Mouse (Mus musculus): Measurements from ENCODE around the gene Nxt1. TPM values are rescaled to one million over a fixed set of nuclear protein-coding genes. Genes with fewer than 3 reads are reported as not detected.

The Nxt1 gene
- polyA plus RNA-seq, 2 experiments: 70.8 to 89.5 TPM

- WGBS: 9% methylated on average over 17 of the region's 17 CpGs
- peak; percentile 38 for DNase-seq (ENCODE audit: low spot score)
Observed at GRCm38 (mm10) chr2:148681461-148681891, 9.1 kb downstream of the Nxt1 start.

GRCm38 (mm10) chr2:148683031-148683430 lies 10.6 kb downstream of the Nxt1 start:
- WGBS: 100% methylated on average over 1 of the region's 1 CpGs

More at GRCm38 (mm10) chr2:148681461-148681891, 9.1 kb downstream of the Nxt1 start:
- Histone ChIP-seq H3K27me3 (ENCODE audit: control insufficient read depth, insufficient read depth, low read length) (no peaks in the 10 kb centered on the region), H3K36me3 (ENCODE audit: control insufficient read depth, insufficient read depth, low read length) (peaks cover 36% of the 10 kb centered on the region), H3K4me3 (replicated peaks; ENCODE audit: low read length) (peak overlapping the region; percentile 75), H3K4me1 (ENCODE audit: control insufficient read depth, insufficient read depth, low read length) (peaks cover 38% of the 10 kb centered on the region), H3K9ac (ENCODE audit: low read depth, low read length, severe bottlenecking) (peak overlapping the region; percentile 83), H3K4me2 (replicated peaks; ENCODE audit: low read depth, low read length, severe bottlenecking) (peak overlapping the region; percentile 89), H3K9me3 (ENCODE audit: control insufficient read depth, low read length) (no peaks in the 10 kb centered on the region), H3K27ac (replicated peaks; ENCODE audit: low read depth, low read length) (peak overlapping the region; percentile 59; the same call in 1 of the 2 replicates)
- peak; percentile 45 for ATAC-seq (ENCODE audit: low FRiP score, low read depth)
- no peak for TF ChIP-seq POLR2A (IDR thresholded peaks at IDR 0.05; ENCODE audit: borderline replicate concordance, extremely low read depth, insufficient read depth, insufficient read length)

GRCm38 (mm10) chr2:148684972-148685371 lies 12.6 kb downstream of the Nxt1 start:
- H3K4me3 ChIP-seq (replicated peaks; ENCODE audit: low read length): no peak overlapping the region
- H3K36me3 ChIP-seq (ENCODE audit: control insufficient read depth, insufficient read depth, low read length): peaks cover 48% of the 10 kb centered on the region
- no peak overlapping the region for H3K4me2 ChIP-seq (replicated peaks; ENCODE audit: low read depth, low read length, severe bottlenecking)
- ATAC-seq (ENCODE audit: low FRiP score, low read depth): no peak
- no peak for DNase-seq (ENCODE audit: low spot score)
- TF ChIP-seq POLR2A (IDR thresholded peaks at IDR 0.05; ENCODE audit: borderline replicate concordance, extremely low read depth, insufficient read depth, insufficient read length): no peak
- H3K27me3 ChIP-seq (ENCODE audit: control insufficient read depth, insufficient read depth, low read length): no peaks in the 10 kb centered on the region
- WGBS: 86% methylated on average over 2 of the region's 2 CpGs
- H3K27ac ChIP-seq (replicated peaks; ENCODE audit: low read depth, low read length): no peak overlapping the region
- H3K9me3 ChIP-seq (ENCODE audit: control insufficient read depth, low read length): no peaks in the 10 kb centered on the region
- H3K4me1 ChIP-seq (ENCODE audit: control insufficient read depth, insufficient read depth, low read length): peaks cover 16% of the 10 kb centered on the region
- H3K9ac ChIP-seq (ENCODE audit: low read depth, low read length, severe bottlenecking): no peak overlapping the region

More at GRCm38 (mm10) chr2:148683031-148683430, 10.6 kb downstream of the Nxt1 start:
- no peak for ATAC-seq (ENCODE audit: low FRiP score, low read depth)
- Histone ChIP-seq H3K9me3 (ENCODE audit: control insufficient read depth, low read length) (no peaks in the 10 kb centered on the region), H3K27ac (replicated peaks; ENCODE audit: low read depth, low read length) (no peak overlapping the region), H3K27me3 (ENCODE audit: control insufficient read depth, insufficient read depth, low read length) (no peaks in the 10 kb centered on the region), H3K4me1 (ENCODE audit: control insufficient read depth, insufficient read depth, low read length) (peaks cover 34% of the 10 kb centered on the region), H3K4me3 (replicated peaks; ENCODE audit: low read length) (no peak overlapping the region), H3K9ac (ENCODE audit: low read depth, low read length, severe bottlenecking) (no peak overlapping the region), H3K4me2 (replicated peaks; ENCODE audit: low read depth, low read length, severe bottlenecking) (no peak overlapping the region), H3K36me3 (ENCODE audit: control insufficient read depth, insufficient read depth, low read length) (peaks cover 36% of the 10 kb centered on the region)
- no peak for DNase-seq (ENCODE audit: low spot score)
- no peak for TF ChIP-seq POLR2A (IDR thresholded peaks at IDR 0.05; ENCODE audit: borderline replicate concordance, extremely low read depth, insufficient read depth, insufficient read length)

- peaks cover 56% of the 10 kb centered on the region for H3K36me3 ChIP-seq (ENCODE audit: control insufficient read depth, insufficient read depth, low read length)
- 86% methylated on average over 3 of the region's 3 CpGs for WGBS
- peaks cover 9% of the 10 kb centered on the region for H3K4me1 ChIP-seq (ENCODE audit: control insufficient read depth, insufficient read depth, low read length)
- H3K9me3 ChIP-seq (ENCODE audit: control insufficient read depth, low read length): no peaks in the 10 kb centered on the region
- no peak overlapping the region for H3K4me3 ChIP-seq (replicated peaks; ENCODE audit: low read length)
- ATAC-seq (ENCODE audit: low FRiP score, low read depth) (no peak), DNase-seq (ENCODE audit: low spot score) (no peak)
- H3K4me2 ChIP-seq (replicated peaks; ENCODE audit: low read depth, low read length, severe bottlenecking): no peak overlapping the region
- no peak overlapping the region for H3K27ac ChIP-seq (replicated peaks; ENCODE audit: low read depth, low read length)
- no peak for TF ChIP-seq POLR2A (IDR thresholded peaks at IDR 0.05; ENCODE audit: borderline replicate concordance, extremely low read depth, insufficient read depth, insufficient read length)
- no peaks in the 10 kb centered on the region for H3K27me3 ChIP-seq (ENCODE audit: control insufficient read depth, insufficient read depth, low read length)
- H3K9ac ChIP-seq (ENCODE audit: low read depth, low read length, severe bottlenecking): no peak overlapping the region
Observed at GRCm38 (mm10) chr2:148685709-148686108, 13.3 kb downstream of the Nxt1 start.

- peaks cover 6% of the 10 kb centered on the region for H3K4me1 ChIP-seq (ENCODE audit: control insufficient read depth, insufficient read depth, low read length)
- H3K9me3 ChIP-seq (ENCODE audit: control insufficient read depth, low read length): no peaks in the 10 kb centered on the region
- no peak overlapping the region for H3K4me3 ChIP-seq (replicated peaks; ENCODE audit: low read length)
- H3K36me3 ChIP-seq (ENCODE audit: control insufficient read depth, insufficient read depth, low read length): peaks cover 67% of the 10 kb centered on the region
- ATAC-seq (ENCODE audit: low FRiP score, low read depth) (no peak), DNase-seq (ENCODE audit: low spot score) (no peak)
- H3K9ac ChIP-seq (ENCODE audit: low read depth, low read length, severe bottlenecking): no peak overlapping the region
- WGBS: 97% methylated on average over 1 of the region's 1 CpGs
- H3K4me2 ChIP-seq (replicated peaks; ENCODE audit: low read depth, low read length, severe bottlenecking): no peak overlapping the region
- no peak overlapping the region for H3K27ac ChIP-seq (replicated peaks; ENCODE audit: low read depth, low read length)
- no peak for TF ChIP-seq POLR2A (IDR thresholded peaks at IDR 0.05; ENCODE audit: borderline replicate concordance, extremely low read depth, insufficient read depth, insufficient read length)
- H3K27me3 ChIP-seq (ENCODE audit: control insufficient read depth, insufficient read depth, low read length): no peaks in the 10 kb centered on the region
Observed at GRCm38 (mm10) chr2:148686862-148687261, 14.5 kb downstream of the Nxt1 start.

GRCm38 (mm10) chr2:148687971-148688370 lies 15.6 kb downstream of the Nxt1 start:
- Histone ChIP-seq H3K9me3 (ENCODE audit: control insufficient read depth, low read length) (no peaks in the 10 kb centered on the region), H3K36me3 (ENCODE audit: control insufficient read depth, insufficient read depth, low read length) (peaks cover 76% of the 10 kb centered on the region), H3K4me3 (replicated peaks; ENCODE audit: low read length) (no peak overlapping the region), H3K9ac (ENCODE audit: low read depth, low read length, severe bottlenecking) (no peak overlapping the region), H3K4me1 (ENCODE audit: control insufficient read depth, insufficient read depth, low read length) (no peaks in the 10 kb centered on the region), H3K27ac (replicated peaks; ENCODE audit: low read depth, low read length) (no peak overlapping the region), H3K4me2 (replicated peaks; ENCODE audit: low read depth, low read length, severe bottlenecking) (no peak overlapping the region), H3K27me3 (ENCODE audit: control insufficient read depth, insufficient read depth, low read length) (no peaks in the 10 kb centered on the region)
- no peak for DNase-seq (ENCODE audit: low spot score)
- no peak for TF ChIP-seq POLR2A (IDR thresholded peaks at IDR 0.05; ENCODE audit: borderline replicate concordance, extremely low read depth, insufficient read depth, insufficient read length)
- 91% methylated on average over 5 of the region's 5 CpGs for WGBS
- ATAC-seq (ENCODE audit: low FRiP score, low read depth): no peak

Data from limb, embryonic 14.5 days (tissue).